In the genomic region with DNA sequence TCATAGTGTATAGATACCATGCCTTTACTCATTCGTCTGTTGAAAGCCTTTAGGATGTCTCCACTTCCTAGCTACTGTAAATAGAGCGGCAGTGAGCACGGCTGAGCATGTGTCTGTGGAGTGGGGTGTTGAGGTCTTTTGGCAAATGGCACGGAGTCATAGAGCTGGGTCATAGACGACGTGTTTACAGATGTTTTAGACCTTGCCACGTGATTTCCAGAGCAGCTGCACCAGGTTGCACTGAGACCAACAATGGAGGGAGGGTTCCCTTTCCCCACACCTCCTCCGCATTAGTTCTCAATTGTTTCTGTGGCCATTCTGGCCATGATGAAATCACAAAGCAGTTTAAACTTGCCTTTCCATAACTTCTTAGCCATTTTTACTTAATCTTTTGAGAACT, we compare ENCODE assay signal across 19 mouse cellular contexts.
"Had no signal": no experiment of that assay in that cellular context is flagged by ENCODE, and none has a peak within 500 bp of the region (broad histone marks: within the 10 kb centered on the region; RNA-seq: fewer than 3 reads in every experiment).

No protein-coding gene starts in this region.

- H3K4me3 ChIP-seq: midbrain, embryonic 10.5 days; midbrain, embryonic 12.5 days; myocyte; neural tube, embryonic 13.5 days; neural tube, embryonic 15.5 days had no signal

- H3K9ac ChIP-seq: liver, postnatal 0 days; lung, embryonic 14.5 days; midbrain, embryonic 12.5 days; neural tube, embryonic 13.5 days; neural tube, embryonic 15.5 days had no signal

- H3K4me1 ChIP-seq: midbrain, embryonic 12.5 days; neural tube, embryonic 13.5 days; neural tube, embryonic 15.5 days had no signal

- H3K27ac ChIP-seq: midbrain, embryonic 10.5 days; midbrain, embryonic 12.5 days; neural tube, embryonic 13.5 days; neural tube, embryonic 15.5 days had no signal

- H3K36me3 ChIP-seq: midbrain, embryonic 10.5 days; midbrain, embryonic 12.5 days; neural tube, embryonic 13.5 days; neural tube, embryonic 15.5 days had no signal

- H3K4me2 ChIP-seq: lung, embryonic 14.5 days; midbrain, embryonic 12.5 days; neural tube, embryonic 13.5 days; neural tube, embryonic 15.5 days had no signal

- H3K9me3 ChIP-seq: midbrain, embryonic 10.5 days; midbrain, embryonic 12.5 days; neural tube, embryonic 13.5 days; neural tube, embryonic 15.5 days had no signal

- ATAC-seq: liver, postnatal 0 days; midbrain, embryonic 16.5 days had no signal

- H3K27me3 ChIP-seq: midbrain, embryonic 12.5 days; neural tube, embryonic 13.5 days; neural tube, embryonic 15.5 days had no signal

- DNase-seq: liver, postnatal 0 days; lung, embryonic 14.5 days; lung, postnatal 10 days; lung, postnatal 4 days; midbrain, embryonic 14.5 days; retina, postnatal 1 day; right cerebral cortex, adult 18-20 months; right cerebral cortex, postnatal 25 days; right cerebral cortex, postnatal 4 days; spleen, adult 18-20 months; thymus, adult 18-20 months; thymus, postnatal 14 days; thymus, postnatal 36 days had no signal
